Mouse (Mus musculus) bone marrow, adult 2 months (tissue): ENCODE measurements at regions not wholly inside any gene's neighbourhood (a gene's known extent, or its start where the extent isn't known, plus 50 kb on each side); places are given as distances from the start of the nearest gene placed in this dataset.

ENCODE experiments used
- CTCF ChIP-seq: fragments of 200-500 bp; IDR thresholded peaks from 2 replicates; pipeline ENCODE4 v1.5.1; 2011; ENCODE audit warnings: low read length, control low read depth; ENCODE audit not compliant: control insufficient read depth, insufficient read depth
- POLR2A ChIP-seq: fragments of 200-500 bp; IDR thresholded peaks from 2 replicates; pipeline ENCODE4 v1.6.1; 2011; ENCODE audit warnings: low read depth, mild to moderate bottlenecking, control low read depth, low read length, borderline replicate concordance; ENCODE audit not compliant: control insufficient read depth

DNA sequence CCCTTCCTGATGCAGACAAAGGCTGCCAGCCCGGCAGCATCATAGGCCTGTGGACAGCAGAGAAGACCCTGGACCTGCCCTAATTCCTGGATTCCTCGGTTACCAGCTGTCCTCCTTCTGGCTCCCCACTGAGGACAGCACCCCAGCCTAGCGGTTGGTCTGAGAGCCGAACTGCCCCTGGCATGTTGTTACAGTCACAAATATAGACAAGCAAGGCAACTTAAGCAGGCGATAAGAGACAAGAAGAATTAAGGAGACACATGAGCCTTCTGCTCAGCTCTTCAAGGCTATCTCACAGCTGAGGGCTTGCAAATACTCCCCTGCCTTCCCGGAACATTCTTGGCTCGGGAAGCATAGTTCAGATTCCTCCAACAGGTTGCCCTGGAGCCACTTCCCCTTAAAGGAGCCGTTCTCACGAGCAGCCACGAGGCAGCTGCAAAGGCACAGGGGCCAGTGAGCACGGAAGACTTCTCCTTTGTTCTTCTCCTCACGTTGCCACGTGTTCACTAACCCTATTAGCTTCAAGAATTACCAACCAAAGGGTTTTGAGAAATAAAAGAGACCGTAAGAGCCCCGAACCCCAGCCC, 146.6 kb upstream of the Dapk1 start:
- no peak for TF ChIP-seq CTCF
- TF ChIP-seq POLR2A: no peak
